Mouse (Mus musculus) lung, postnatal 0 days (tissue): ENCODE data around the gene Fbxo36.
A peak's percentile ranks its signal among the peaks of the same experiment; 100 is the strongest.

Experiments
- CTCF ChIP-seq: IDR thresholded peaks from 2 replicates; pipeline ENCODE4 v1.5.1; 2016; ENCODE audit warnings: antibody characterized with exemption, mild to moderate bottlenecking
- EP300 ChIP-seq: IDR thresholded peaks from 2 replicates; pipeline ENCODE4 v1.6.1; 2016; ENCODE audit warnings: antibody characterized with exemption, mild to moderate bottlenecking, control low read depth

GRCm38 (mm10) chr1:84934503-84935333 lies 95.1 kb downstream of the Fbxo36 start, which contains the start of gene Slc16a14:
- peak; percentile 25; the same call in 1 of the 2 replicates for TF ChIP-seq CTCF
- TF ChIP-seq EP300: no peak
